Mouse (Mus musculus): ENCODE data around the gene Skida1. TPM values are rescaled to one million over a fixed set of nuclear protein-coding genes. Genes with fewer than 3 reads are reported as not detected.

Gene Skida1
- polyA plus RNA-seq, 1 experiment from 2014 or later = 9.8 TPM

- H3K9ac ChIP-seq (replicated peaks; ENCODE audit: low read depth, low read length) = peak overlapping the region; percentile 20
- WGBS = under 1% methylated on average over 44 of the region's 44 CpGs
- peaks cover 26% of the 10 kb centered on the region for H3K4me1 ChIP-seq (replicated peaks; ENCODE audit: control insufficient read depth, insufficient read depth, low read length)
- no peaks in the 10 kb centered on the region for H3K36me3 ChIP-seq (ENCODE audit: control insufficient read depth, insufficient read depth)
- peak; percentile 22 for ATAC-seq
- no peaks in the 10 kb centered on the region for H3K27me3 ChIP-seq (replicated peaks; ENCODE audit: control insufficient read depth, insufficient read depth, low read length)
- H3K27ac ChIP-seq (ENCODE audit: low read length) = peak overlapping the region; percentile 22
- H3K9me3 ChIP-seq (ENCODE audit: control insufficient read depth, low read length) = no peaks in the 10 kb centered on the region
- peak overlapping the region; percentile 70 for H3K4me3 ChIP-seq (replicated peaks; ENCODE audit: low read length)
- peak overlapping the region; percentile 61 for H3K4me2 ChIP-seq (ENCODE audit: low read length)
Observed at GRCm38 (mm10) chr2:18026116-18026947, 22.5 kb downstream of the Skida1 start.

GRCm38 (mm10) chr2:18025781-18026115 lies 23.1 kb downstream of the Skida1 start:
- Histone ChIP-seq H3K9me3 (ENCODE audit: control insufficient read depth, low read length) (no peaks in the 10 kb centered on the region), H3K9ac (replicated peaks; ENCODE audit: low read depth, low read length) (peak overlapping the region; percentile 20), H3K4me2 (ENCODE audit: low read length) (peak overlapping the region; percentile 61), H3K4me3 (replicated peaks; ENCODE audit: low read length) (peak overlapping the region; percentile 70), H3K27ac (ENCODE audit: low read length) (peak overlapping the region; percentile 22), H3K27me3 (replicated peaks; ENCODE audit: control insufficient read depth, insufficient read depth, low read length) (no peaks in the 10 kb centered on the region), H3K4me1 (replicated peaks; ENCODE audit: control insufficient read depth, insufficient read depth, low read length) (peaks cover 23% of the 10 kb centered on the region), H3K36me3 (ENCODE audit: control insufficient read depth, insufficient read depth) (no peaks in the 10 kb centered on the region)
- WGBS = 1% methylated on average over 14 of the region's 14 CpGs
- no peak for ATAC-seq

GRCm38 (mm10) chr2:18025116-18025515 lies 23.7 kb downstream of the Skida1 start:
- peaks cover 23% of the 10 kb centered on the region for H3K4me1 ChIP-seq (replicated peaks; ENCODE audit: control insufficient read depth, insufficient read depth, low read length)
- H3K27me3 ChIP-seq (replicated peaks; ENCODE audit: control insufficient read depth, insufficient read depth, low read length) = no peaks in the 10 kb centered on the region
- H3K36me3 ChIP-seq (ENCODE audit: control insufficient read depth, insufficient read depth) = no peaks in the 10 kb centered on the region
- WGBS = 16% methylated on average over 5 of the region's 5 CpGs
- no peaks in the 10 kb centered on the region for H3K9me3 ChIP-seq (ENCODE audit: control insufficient read depth, low read length)
- no peak overlapping the region for H3K9ac ChIP-seq (replicated peaks; ENCODE audit: low read depth, low read length)
- H3K4me2 ChIP-seq (ENCODE audit: low read length) = peak overlapping the region; percentile 61
- ATAC-seq = no peak
- no peak overlapping the region for H3K4me3 ChIP-seq (replicated peaks; ENCODE audit: low read length)
- H3K27ac ChIP-seq (ENCODE audit: low read length) = no peak overlapping the region

- Histone ChIP-seq H3K4me3 (replicated peaks; ENCODE audit: low read length) (no peak overlapping the region), H3K4me1 (replicated peaks; ENCODE audit: control insufficient read depth, insufficient read depth, low read length) (peaks cover 14% of the 10 kb centered on the region), H3K27me3 (replicated peaks; ENCODE audit: control insufficient read depth, insufficient read depth, low read length) (no peaks in the 10 kb centered on the region), H3K36me3 (ENCODE audit: control insufficient read depth, insufficient read depth) (no peaks in the 10 kb centered on the region), H3K9ac (replicated peaks; ENCODE audit: low read depth, low read length) (no peak overlapping the region), H3K27ac (ENCODE audit: low read length) (no peak overlapping the region), H3K9me3 (ENCODE audit: control insufficient read depth, low read length) (no peaks in the 10 kb centered on the region), H3K4me2 (ENCODE audit: low read length) (no peak overlapping the region)
- 27% methylated on average over 1 of the region's 1 CpGs for WGBS
- no peak for ATAC-seq
Observed at GRCm38 (mm10) chr2:18022886-18023285, 26.0 kb downstream of the Skida1 start.

- Histone ChIP-seq H3K27ac (ENCODE audit: low read length) (no peak overlapping the region), H3K4me3 (replicated peaks; ENCODE audit: low read length) (no peak overlapping the region), H3K9ac (replicated peaks; ENCODE audit: low read depth, low read length) (no peak overlapping the region), H3K9me3 (ENCODE audit: control insufficient read depth, low read length) (no peaks in the 10 kb centered on the region), H3K4me1 (replicated peaks; ENCODE audit: control insufficient read depth, insufficient read depth, low read length) (no peaks in the 10 kb centered on the region), H3K36me3 (ENCODE audit: control insufficient read depth, insufficient read depth) (no peaks in the 10 kb centered on the region), H3K4me2 (ENCODE audit: low read length) (no peak overlapping the region), H3K27me3 (replicated peaks; ENCODE audit: control insufficient read depth, insufficient read depth, low read length) (no peaks in the 10 kb centered on the region)
- WGBS = 93% methylated on average over 1 of the region's 1 CpGs
- ATAC-seq = no peak
Observed at GRCm38 (mm10) chr2:18019122-18019521, 29.7 kb downstream of the Skida1 start.

- no peaks in the 10 kb centered on the region for H3K27me3 ChIP-seq (replicated peaks; ENCODE audit: control insufficient read depth, insufficient read depth, low read length)
- no peak overlapping the region for H3K4me2 ChIP-seq (ENCODE audit: low read length)
- no peaks in the 10 kb centered on the region for H3K9me3 ChIP-seq (ENCODE audit: control insufficient read depth, low read length)
- WGBS = 97% methylated on average over 6 of the region's 6 CpGs
- no peaks in the 10 kb centered on the region for H3K36me3 ChIP-seq (ENCODE audit: control insufficient read depth, insufficient read depth)
- no peak overlapping the region for H3K27ac ChIP-seq (ENCODE audit: low read length)
- no peak for ATAC-seq
- H3K9ac ChIP-seq (replicated peaks; ENCODE audit: low read depth, low read length) = no peak overlapping the region
- H3K4me3 ChIP-seq (replicated peaks; ENCODE audit: low read length) = no peak overlapping the region
- H3K4me1 ChIP-seq (replicated peaks; ENCODE audit: control insufficient read depth, insufficient read depth, low read length) = no peaks in the 10 kb centered on the region
Observed at GRCm38 (mm10) chr2:18017321-18017720, 31.5 kb downstream of the Skida1 start.

GRCm38 (mm10) chr2:18016639-18017038 lies 32.2 kb downstream of the Skida1 start:
- no peak overlapping the region for H3K4me3 ChIP-seq (replicated peaks; ENCODE audit: low read length)
- ATAC-seq = no peak
- H3K36me3 ChIP-seq (ENCODE audit: control insufficient read depth, insufficient read depth) = no peaks in the 10 kb centered on the region
- WGBS = 96% methylated on average over 1 of the region's 1 CpGs
- no peaks in the 10 kb centered on the region for H3K4me1 ChIP-seq (replicated peaks; ENCODE audit: control insufficient read depth, insufficient read depth, low read length)
- no peak overlapping the region for H3K4me2 ChIP-seq (ENCODE audit: low read length)
- H3K27me3 ChIP-seq (replicated peaks; ENCODE audit: control insufficient read depth, insufficient read depth, low read length) = no peaks in the 10 kb centered on the region
- no peaks in the 10 kb centered on the region for H3K9me3 ChIP-seq (ENCODE audit: control insufficient read depth, low read length)
- no peak overlapping the region for H3K27ac ChIP-seq (ENCODE audit: low read length)
- H3K9ac ChIP-seq (replicated peaks; ENCODE audit: low read depth, low read length) = no peak overlapping the region

- Histone ChIP-seq H3K36me3 (ENCODE audit: control insufficient read depth, insufficient read depth) (no peaks in the 10 kb centered on the region), H3K27me3 (replicated peaks; ENCODE audit: control insufficient read depth, insufficient read depth, low read length) (no peaks in the 10 kb centered on the region), H3K9ac (replicated peaks; ENCODE audit: low read depth, low read length) (no peak overlapping the region), H3K4me3 (replicated peaks; ENCODE audit: low read length) (no peak overlapping the region), H3K27ac (ENCODE audit: low read length) (no peak overlapping the region), H3K4me1 (replicated peaks; ENCODE audit: control insufficient read depth, insufficient read depth, low read length) (no peaks in the 10 kb centered on the region), H3K4me2 (ENCODE audit: low read length) (no peak overlapping the region), H3K9me3 (ENCODE audit: control insufficient read depth, low read length) (no peaks in the 10 kb centered on the region)
- ATAC-seq = no peak
- WGBS = 47% methylated on average over 3 of the region's 3 CpGs
Observed at GRCm38 (mm10) chr2:18015581-18015980, 33.3 kb downstream of the Skida1 start.

GRCm38 (mm10) chr2:18012866-18013265 lies 36.0 kb downstream of the Skida1 start:
- WGBS = 91% methylated on average over 3 of the region's 3 CpGs
- H3K4me3 ChIP-seq (replicated peaks; ENCODE audit: low read length) = no peak overlapping the region
- no peak overlapping the region for H3K9ac ChIP-seq (replicated peaks; ENCODE audit: low read depth, low read length)
- no peaks in the 10 kb centered on the region for H3K9me3 ChIP-seq (ENCODE audit: control insufficient read depth, low read length)
- H3K27me3 ChIP-seq (replicated peaks; ENCODE audit: control insufficient read depth, insufficient read depth, low read length) = no peaks in the 10 kb centered on the region
- no peaks in the 10 kb centered on the region for H3K36me3 ChIP-seq (ENCODE audit: control insufficient read depth, insufficient read depth)
- H3K4me1 ChIP-seq (replicated peaks; ENCODE audit: control insufficient read depth, insufficient read depth, low read length) = no peaks in the 10 kb centered on the region
- H3K27ac ChIP-seq (ENCODE audit: low read length) = no peak overlapping the region
- ATAC-seq = no peak
- H3K4me2 ChIP-seq (ENCODE audit: low read length) = no peak overlapping the region

Measured in forebrain, embryonic 16.5 days (tissue).